Mouse (Mus musculus): ENCODE results near the gene Ptov1. TPM values are rescaled to one million over a fixed set of nuclear protein-coding genes. Genes with fewer than 3 reads are reported as not detected.

Ptov1 gene
- polyA plus RNA-seq, 1 experiment from 2014 or later, result 398 TPM

GRCm38 (mm10) chr7:44893197-44893596, 23.6 kb upstream of the Ptov1 start:
- peak overlapping the region; percentile 53 for H3K9ac ChIP-seq (ENCODE audit: low read depth, low read length)
- peak; percentile 67 for DNase-seq (ENCODE audit: low spot score)

GRCm38 (mm10) chr7:44892276-44892921, 22.8 kb upstream of the Ptov1 start, which contains the start of gene Med25:
Med25 (minus strand) TSS chr7:44892712.
- peak within 1 kb of the TSS; percentile 77 for H3K4me3 ChIP-seq (ENCODE audit: low read depth, low read length)
- H3K9me3 ChIP-seq (ENCODE audit: control insufficient read depth, low read length), result no peaks in the 10 kb centered on the region
- H3K4me2 ChIP-seq (ENCODE audit: low read depth, low read length), result peak within 1 kb of the TSS; percentile 95
- H3K9ac ChIP-seq (ENCODE audit: low read depth, low read length), result peak within 1 kb of the TSS; percentile 92
- peaks cover 28% of the 10 kb centered on the region for H3K36me3 ChIP-seq (ENCODE audit: control insufficient read depth, insufficient read depth, low read length)
- 0% methylated on average over 50 of the region's 56 CpGs for WGBS
- H3K4me1 ChIP-seq (ENCODE audit: control insufficient read depth, insufficient read depth, low read length), result peaks cover 34% of the 10 kb centered on the region
- H3K27ac ChIP-seq (replicated peaks; ENCODE audit: low read depth, low read length), result peak within 1 kb of the TSS; percentile 99
- no peaks in the 10 kb centered on the region for H3K27me3 ChIP-seq (replicated peaks; ENCODE audit: control insufficient read depth, insufficient read depth, low read length)
- ATAC-seq (ENCODE audit: low read depth) (peak; percentile 76), DNase-seq (ENCODE audit: low spot score) (peak; percentile 99)

More at GRCm38 (mm10) chr7:44893197-44893596, 23.6 kb upstream of the Ptov1 start:
- H3K27ac ChIP-seq (replicated peaks; ENCODE audit: low read depth, low read length), result peak overlapping the region; percentile 99
- no peak for ATAC-seq (ENCODE audit: low read depth)
- peak overlapping the region; percentile 77 for H3K4me3 ChIP-seq (ENCODE audit: low read depth, low read length)
- H3K4me1 ChIP-seq (ENCODE audit: control insufficient read depth, insufficient read depth, low read length), result peaks cover 35% of the 10 kb centered on the region
- H3K4me2 ChIP-seq (ENCODE audit: low read depth, low read length), result peak overlapping the region; percentile 95
- peaks cover 26% of the 10 kb centered on the region for H3K36me3 ChIP-seq (ENCODE audit: control insufficient read depth, insufficient read depth, low read length)
- no peaks in the 10 kb centered on the region for H3K9me3 ChIP-seq (ENCODE audit: control insufficient read depth, low read length)
- no peaks in the 10 kb centered on the region for H3K27me3 ChIP-seq (replicated peaks; ENCODE audit: control insufficient read depth, insufficient read depth, low read length)
- 18% methylated on average over 8 of the region's 8 CpGs for WGBS

DNA sequence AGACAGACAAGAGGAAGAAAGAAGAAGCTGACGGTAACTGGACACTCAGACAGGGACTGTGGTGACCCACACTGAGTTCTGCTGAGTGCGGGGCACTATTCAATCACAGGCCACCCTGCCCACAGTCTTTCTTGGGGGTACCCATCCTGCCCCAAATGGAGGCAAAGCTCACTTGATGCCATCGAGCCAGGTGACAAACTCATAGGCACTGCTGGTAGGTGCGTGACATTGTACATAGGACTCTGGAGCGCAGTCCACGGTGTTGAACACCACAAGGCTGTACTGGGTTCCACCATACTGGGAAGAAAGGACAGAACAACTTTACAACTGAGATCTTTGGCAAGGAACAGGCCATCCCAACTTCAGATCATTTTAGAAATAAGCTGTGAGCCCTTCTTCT, 22.0 kb upstream of the Ptov1 start:
- Histone ChIP-seq H3K36me3 (ENCODE audit: control insufficient read depth, insufficient read depth, low read length) (peaks cover 35% of the 10 kb centered on the region), H3K27ac (replicated peaks; ENCODE audit: low read depth, low read length) (peak overlapping the region; percentile 99), H3K9ac (ENCODE audit: low read depth, low read length) (peak overlapping the region; percentile 92), H3K4me2 (ENCODE audit: low read depth, low read length) (peak overlapping the region; percentile 95), H3K27me3 (replicated peaks; ENCODE audit: control insufficient read depth, insufficient read depth, low read length) (no peaks in the 10 kb centered on the region), H3K4me1 (ENCODE audit: control insufficient read depth, insufficient read depth, low read length) (peaks cover 26% of the 10 kb centered on the region), H3K4me3 (ENCODE audit: low read depth, low read length) (peak overlapping the region; percentile 77), H3K9me3 (ENCODE audit: control insufficient read depth, low read length) (no peaks in the 10 kb centered on the region)
- DNase-seq (ENCODE audit: low spot score) (no peak), ATAC-seq (ENCODE audit: low read depth) (no peak)
- WGBS, result 13% methylated on average over 6 of the region's 6 CpGs

GRCm38 (mm10) chr7:44890737-44891136, 21.1 kb upstream of the Ptov1 start:
- H3K27me3 ChIP-seq (replicated peaks; ENCODE audit: control insufficient read depth, insufficient read depth, low read length), result no peaks in the 10 kb centered on the region
- no peak for DNase-seq (ENCODE audit: low spot score)
- H3K4me3 ChIP-seq (ENCODE audit: low read depth, low read length), result peak overlapping the region; percentile 77; the same call in 1 of the 2 replicates
- peaks cover 26% of the 10 kb centered on the region for H3K4me1 ChIP-seq (ENCODE audit: control insufficient read depth, insufficient read depth, low read length)
- no peak overlapping the region for H3K27ac ChIP-seq (replicated peaks; ENCODE audit: low read depth, low read length)
- no peaks in the 10 kb centered on the region for H3K9me3 ChIP-seq (ENCODE audit: control insufficient read depth, low read length)
- peaks cover 42% of the 10 kb centered on the region for H3K36me3 ChIP-seq (ENCODE audit: control insufficient read depth, insufficient read depth, low read length)
- H3K9ac ChIP-seq (ENCODE audit: low read depth, low read length), result peak overlapping the region; percentile 92; the same call in 1 of the 2 replicates
- peak overlapping the region; percentile 95 for H3K4me2 ChIP-seq (ENCODE audit: low read depth, low read length)
- no peak for ATAC-seq (ENCODE audit: low read depth)
- 85% methylated on average over 4 of the region's 4 CpGs for WGBS

GRCm38 (mm10) chr7:44890180-44890579, 20.6 kb upstream of the Ptov1 start:
- no peak overlapping the region for H3K4me3 ChIP-seq (ENCODE audit: low read depth, low read length)
- WGBS, result 93% methylated on average over 6 of the region's 7 CpGs
- no peaks in the 10 kb centered on the region for H3K27me3 ChIP-seq (replicated peaks; ENCODE audit: control insufficient read depth, insufficient read depth, low read length)
- no peak for DNase-seq (ENCODE audit: low spot score)
- H3K9me3 ChIP-seq (ENCODE audit: control insufficient read depth, low read length), result no peaks in the 10 kb centered on the region
- ATAC-seq (ENCODE audit: low read depth), result no peak
- H3K27ac ChIP-seq (replicated peaks; ENCODE audit: low read depth, low read length), result no peak overlapping the region
- peaks cover 48% of the 10 kb centered on the region for H3K36me3 ChIP-seq (ENCODE audit: control insufficient read depth, insufficient read depth, low read length)
- peak overlapping the region; percentile 95; the same call in 1 of the 2 replicates for H3K4me2 ChIP-seq (ENCODE audit: low read depth, low read length)
- H3K9ac ChIP-seq (ENCODE audit: low read depth, low read length), result 0 out of 2 replicates have a peak overlapping the region, but pooled peaks have one; percentile 92
- H3K4me1 ChIP-seq (ENCODE audit: control insufficient read depth, insufficient read depth, low read length), result peaks cover 26% of the 10 kb centered on the region

DNA sequence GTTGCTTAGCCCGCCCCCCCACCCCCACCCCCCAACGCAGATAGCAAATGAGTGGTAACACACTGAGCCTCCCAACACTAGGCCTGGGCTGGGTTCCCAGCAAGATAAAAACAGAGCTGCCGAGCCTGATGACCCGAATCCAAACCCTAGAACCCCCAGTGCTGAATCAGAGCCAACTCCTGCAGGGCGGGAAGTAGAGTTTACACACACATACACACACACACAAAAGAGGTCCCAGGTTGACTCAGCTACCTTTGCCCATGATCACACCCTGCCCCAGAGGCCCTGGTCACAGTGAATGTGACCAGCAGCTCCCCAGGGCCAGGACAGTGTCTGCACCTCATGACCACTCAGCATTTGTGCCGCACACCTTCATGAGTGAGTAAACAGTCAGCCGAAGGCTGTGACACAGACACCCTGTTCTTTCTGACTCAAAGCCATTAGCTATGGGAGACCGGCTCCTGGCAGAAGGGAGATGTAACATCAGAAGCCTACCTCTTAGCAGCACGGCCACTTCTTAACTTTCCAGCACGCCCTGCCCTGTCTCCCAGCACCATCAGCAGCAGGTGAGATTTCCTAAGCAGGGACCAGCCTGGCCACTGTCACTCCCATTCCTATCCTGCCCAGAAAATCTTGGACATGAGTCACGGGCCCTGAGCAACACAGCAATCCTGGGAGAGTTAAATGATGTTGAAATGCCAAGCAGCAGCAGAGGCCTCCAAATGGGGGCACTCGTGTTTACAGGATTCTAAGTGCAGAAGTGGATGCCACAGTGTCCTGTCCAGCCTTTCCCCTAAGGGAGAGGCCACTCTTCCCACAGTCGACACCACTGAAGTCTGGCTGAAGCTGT, 18.9 kb upstream of the Ptov1 start:
- Histone ChIP-seq H3K27ac (replicated peaks; ENCODE audit: low read depth, low read length) (no peak overlapping the region), H3K4me1 (ENCODE audit: control insufficient read depth, insufficient read depth, low read length) (peaks cover 18% of the 10 kb centered on the region), H3K36me3 (ENCODE audit: control insufficient read depth, insufficient read depth, low read length) (peaks cover 62% of the 10 kb centered on the region), H3K9ac (ENCODE audit: low read depth, low read length) (no peak overlapping the region), H3K4me3 (ENCODE audit: low read depth, low read length) (no peak overlapping the region), H3K27me3 (replicated peaks; ENCODE audit: control insufficient read depth, insufficient read depth, low read length) (no peaks in the 10 kb centered on the region), H3K4me2 (ENCODE audit: low read depth, low read length) (no peak overlapping the region), H3K9me3 (ENCODE audit: control insufficient read depth, low read length) (no peaks in the 10 kb centered on the region)
- ATAC-seq (ENCODE audit: low read depth) (no peak), DNase-seq (ENCODE audit: low spot score) (no peak)
- 89% methylated on average over 12 of the region's 13 CpGs for WGBS

GRCm38 (mm10) chr7:44886964-44887363, 17.4 kb upstream of the Ptov1 start:
- H3K36me3 ChIP-seq (ENCODE audit: control insufficient read depth, insufficient read depth, low read length), result peaks cover 74% of the 10 kb centered on the region
- H3K9me3 ChIP-seq (ENCODE audit: control insufficient read depth, low read length), result no peaks in the 10 kb centered on the region
- H3K4me2 ChIP-seq (ENCODE audit: low read depth, low read length), result no peak overlapping the region
- H3K4me1 ChIP-seq (ENCODE audit: control insufficient read depth, insufficient read depth, low read length), result peaks cover 13% of the 10 kb centered on the region
- H3K9ac ChIP-seq (ENCODE audit: low read depth, low read length), result 0 out of 2 replicates have a peak overlapping the region, but pooled peaks have one; percentile 25
- WGBS, result 86% methylated on average over 7 of the region's 7 CpGs
- no peak for ATAC-seq (ENCODE audit: low read depth)
- H3K27ac ChIP-seq (replicated peaks; ENCODE audit: low read depth, low read length), result no peak overlapping the region
- H3K27me3 ChIP-seq (replicated peaks; ENCODE audit: control insufficient read depth, insufficient read depth, low read length), result no peaks in the 10 kb centered on the region
- H3K4me3 ChIP-seq (ENCODE audit: low read depth, low read length), result no peak overlapping the region
- DNase-seq (ENCODE audit: low spot score), result no peak

DNA sequence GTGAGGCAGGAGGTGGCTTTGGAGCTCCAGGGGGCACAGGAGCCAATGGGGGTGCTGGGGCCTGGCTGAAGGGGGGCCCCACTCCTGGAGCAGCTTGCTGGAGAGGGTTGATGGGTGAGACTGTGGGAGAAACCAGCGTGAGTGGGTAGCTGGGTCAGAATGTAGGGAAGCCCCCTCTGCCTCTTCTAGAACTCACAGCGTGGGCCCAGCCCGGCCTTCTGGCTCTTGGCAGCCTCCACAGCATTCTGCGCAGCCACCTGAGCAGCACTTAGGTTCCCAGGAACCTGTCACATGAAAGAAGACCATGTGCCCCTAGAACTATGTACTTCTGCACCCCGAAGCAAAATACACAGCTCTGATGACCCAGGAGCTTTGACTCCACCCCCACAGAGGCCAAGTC, 15.0 kb upstream of the Ptov1 start:
- 95% methylated on average over 5 of the region's 5 CpGs for WGBS
- H3K36me3 ChIP-seq (ENCODE audit: control insufficient read depth, insufficient read depth, low read length), result peaks cover 85% of the 10 kb centered on the region
- DNase-seq (ENCODE audit: low spot score) (no peak), ATAC-seq (ENCODE audit: low read depth) (no peak)
- no peaks in the 10 kb centered on the region for H3K4me1 ChIP-seq (ENCODE audit: control insufficient read depth, insufficient read depth, low read length)
- H3K4me2 ChIP-seq (ENCODE audit: low read depth, low read length), result no peak overlapping the region
- H3K9me3 ChIP-seq (ENCODE audit: control insufficient read depth, low read length), result no peaks in the 10 kb centered on the region
- no peak overlapping the region for H3K9ac ChIP-seq (ENCODE audit: low read depth, low read length)
- H3K4me3 ChIP-seq (ENCODE audit: low read depth, low read length), result no peak overlapping the region
- no peaks in the 10 kb centered on the region for H3K27me3 ChIP-seq (replicated peaks; ENCODE audit: control insufficient read depth, insufficient read depth, low read length)
- no peak overlapping the region for H3K27ac ChIP-seq (replicated peaks; ENCODE audit: low read depth, low read length)

Data from embryonic facial prominence, embryonic 14.5 days (tissue).